Mouse (Mus musculus) megakaryocyte, embryonic 14.5 days (primary cell): Measurements from ENCODE around the gene Sf3b5.

Experiments
- FLI1 ChIP-seq: IDR thresholded peaks from 2 replicates; pipeline ENCODE4 v1.6.1; 2012; ENCODE audit warnings: low read length, inconsistent platforms, mixed read lengths
- GATA1 ChIP-seq: IDR thresholded peaks from 3 replicates; pipeline ENCODE4 v1.6.1; 2012; ENCODE audit warnings: mixed read lengths, low read length, inconsistent platforms, borderline replicate concordance

GRCm38 (mm10) chr10:12991953-12992352 is 13.2 kb upstream of the Sf3b5 start:
- no peak for TF ChIP-seq GATA1
- no peak for TF ChIP-seq FLI1
